Mouse (Mus musculus) kidney, adult 11 months (tissue): ENCODE results near the gene Cux1.
"Not testable (repeated sequence)": the region's sequence is repeated elsewhere in the genome, so short reads cannot be mapped to it uniquely, and the experiment has no call there.

Experiments
- DNase-seq: peaks from one replicate; pipeline ENCODE4 v3.0.0; 2022

Gene Cux1

DNA sequence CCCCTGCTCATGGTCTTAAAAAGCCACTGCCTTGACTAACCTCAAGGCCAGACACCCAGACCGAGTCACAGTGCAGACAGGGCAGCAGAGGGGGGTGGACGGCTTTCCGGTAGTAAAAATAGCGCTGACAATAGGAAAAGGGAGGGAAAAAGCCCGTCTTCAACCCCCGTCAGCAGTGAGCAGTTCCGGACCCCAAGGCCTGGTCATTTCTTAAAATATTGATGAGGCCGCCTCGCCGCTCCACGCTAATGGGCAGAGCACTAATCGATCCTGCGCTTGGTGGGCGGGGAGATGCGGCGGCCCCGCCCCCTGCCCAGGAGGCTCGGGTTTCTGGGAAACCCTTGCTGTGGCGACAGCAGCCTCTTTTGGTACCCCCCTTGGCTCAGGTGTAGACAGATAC lies 329.7 kb downstream of the Cux1 start:
- no peak for DNase-seq

- no peak for DNase-seq
These were observed 330.7 kb downstream of the Cux1 start for GRCm38 (mm10) chr5:136236611-136237010.

GRCm38 (mm10) chr5:136230348-136231035 lies 336.8 kb downstream of the Cux1 start:
- no peak for DNase-seq

GRCm38 (mm10) chr5:136226246-136226876 lies 340.9 kb downstream of the Cux1 start:
- no peak for DNase-seq

DNA sequence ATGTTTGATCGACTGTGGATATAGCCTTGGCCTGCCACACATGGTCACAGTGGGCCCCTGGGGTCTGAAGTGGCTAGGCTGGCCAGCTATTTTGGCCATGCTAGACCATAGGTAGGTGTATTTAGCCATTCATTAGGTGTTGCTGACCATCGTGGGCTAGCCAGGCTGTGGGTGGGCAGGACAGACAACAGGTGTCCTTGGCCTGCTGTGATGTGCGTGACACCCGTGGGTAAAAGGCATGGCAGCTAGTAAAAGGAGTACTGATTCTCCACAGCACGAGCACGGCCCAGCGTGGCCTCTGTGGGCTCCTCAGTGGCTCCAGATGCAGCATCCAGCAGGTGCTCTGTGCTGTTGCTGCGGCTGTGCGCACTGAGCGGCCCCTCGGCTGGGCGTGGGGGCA lies 348.7 kb downstream of the Cux1 start:
- DNase-seq, result no peak

DNA sequence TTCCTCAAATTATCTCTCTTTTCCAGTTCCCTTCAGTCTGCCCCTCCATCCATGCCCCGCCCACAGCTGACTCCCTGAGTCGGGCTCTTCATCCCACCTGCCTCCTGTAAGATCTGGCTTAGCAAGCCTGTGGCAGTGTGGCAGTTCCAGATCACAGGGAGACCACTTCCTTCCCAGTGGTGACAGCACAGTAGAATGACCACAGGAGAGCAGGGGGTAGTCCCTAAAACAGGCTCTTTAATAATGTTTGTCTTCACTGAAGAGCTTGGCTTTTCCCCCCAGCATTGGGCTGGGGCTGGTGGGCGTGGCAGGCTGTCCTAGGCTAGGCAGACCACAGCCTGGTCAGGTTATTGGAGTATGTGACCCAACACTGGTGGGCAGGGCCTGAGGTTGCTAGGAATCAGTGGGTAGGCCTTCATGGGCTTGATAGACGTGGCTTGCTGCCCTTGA lies 349.3 kb downstream of the Cux1 start:
- no peak for DNase-seq

DNA sequence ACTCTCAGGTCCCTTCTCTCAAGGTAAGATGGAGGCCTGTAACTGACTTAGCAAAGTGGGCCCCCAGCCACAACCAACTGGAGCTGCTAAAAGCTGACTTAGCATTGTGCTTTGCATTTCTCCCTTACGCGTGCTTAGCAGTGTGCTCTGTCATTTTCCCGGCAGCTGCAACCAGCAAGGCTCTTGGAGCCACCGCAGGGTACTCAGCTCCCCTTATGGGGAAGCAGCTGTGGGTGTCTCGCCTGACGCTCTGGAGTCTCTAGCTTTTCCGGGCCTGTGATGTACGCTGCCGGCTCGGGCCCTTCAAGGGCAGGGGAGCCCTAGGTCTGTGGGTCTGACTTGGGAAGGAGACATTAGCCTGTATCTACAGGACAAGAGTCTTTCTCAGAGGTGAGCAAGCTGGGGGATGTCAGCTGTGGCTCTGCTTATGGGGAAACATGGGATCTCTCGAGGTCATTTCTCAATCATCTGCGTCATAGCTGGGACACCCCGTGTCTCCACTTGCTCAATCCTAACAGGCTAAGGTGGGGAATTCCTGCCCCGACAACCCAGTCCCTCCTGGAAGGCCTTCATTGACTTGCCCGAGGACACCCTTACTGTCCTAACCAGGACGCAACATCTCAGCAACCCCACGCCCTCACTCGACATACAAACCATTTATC lies 350.2 kb downstream of the Cux1 start:
- DNase-seq, result no peak

GRCm38 (mm10) chr5:136215958-136216357 lies 351.3 kb downstream of the Cux1 start:
- DNase-seq, result no peak

GRCm38 (mm10) chr5:136215211-136215610 lies 352.1 kb downstream of the Cux1 start:
- no peak for DNase-seq

DNA sequence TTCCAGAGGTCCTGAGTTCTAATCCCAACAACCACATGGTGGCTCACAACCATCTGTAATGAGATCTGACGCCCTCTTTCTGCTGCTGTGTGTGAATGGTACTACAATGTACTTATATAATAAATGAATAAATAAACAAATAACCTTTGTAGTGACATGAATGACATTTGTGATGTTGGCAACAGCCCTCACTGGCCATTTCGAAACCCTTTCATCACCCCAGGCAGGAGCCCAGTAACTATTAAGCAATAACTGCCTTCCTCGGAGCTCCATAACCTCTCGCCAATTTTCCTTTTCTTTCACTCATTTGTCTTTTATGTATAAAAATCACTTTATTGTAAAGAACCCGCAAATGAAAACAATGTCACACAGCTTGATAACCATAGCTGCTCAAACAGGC lies 353.6 kb downstream of the Cux1 start:
- no peak for DNase-seq

DNA sequence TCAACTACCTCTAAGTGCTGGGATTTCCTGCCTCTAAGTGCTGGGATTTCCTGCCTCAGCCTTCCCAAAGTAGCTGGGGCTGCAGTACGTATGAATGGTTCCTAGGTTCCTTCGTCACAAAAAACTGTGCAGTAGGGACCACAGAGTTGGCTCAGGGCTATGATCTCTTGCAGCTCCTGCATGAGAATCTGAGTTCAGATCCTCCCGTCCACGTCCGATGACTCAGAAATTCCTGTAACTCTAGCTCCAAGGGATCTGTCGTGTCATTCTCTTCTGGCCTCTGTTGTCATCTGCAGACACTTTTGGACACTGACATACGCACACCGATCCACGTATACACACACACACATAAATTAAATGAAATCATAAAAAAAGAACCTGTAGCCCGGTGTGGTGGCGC lies 354.6 kb downstream of the Cux1 start:
- DNase-seq, result no peak

DNA sequence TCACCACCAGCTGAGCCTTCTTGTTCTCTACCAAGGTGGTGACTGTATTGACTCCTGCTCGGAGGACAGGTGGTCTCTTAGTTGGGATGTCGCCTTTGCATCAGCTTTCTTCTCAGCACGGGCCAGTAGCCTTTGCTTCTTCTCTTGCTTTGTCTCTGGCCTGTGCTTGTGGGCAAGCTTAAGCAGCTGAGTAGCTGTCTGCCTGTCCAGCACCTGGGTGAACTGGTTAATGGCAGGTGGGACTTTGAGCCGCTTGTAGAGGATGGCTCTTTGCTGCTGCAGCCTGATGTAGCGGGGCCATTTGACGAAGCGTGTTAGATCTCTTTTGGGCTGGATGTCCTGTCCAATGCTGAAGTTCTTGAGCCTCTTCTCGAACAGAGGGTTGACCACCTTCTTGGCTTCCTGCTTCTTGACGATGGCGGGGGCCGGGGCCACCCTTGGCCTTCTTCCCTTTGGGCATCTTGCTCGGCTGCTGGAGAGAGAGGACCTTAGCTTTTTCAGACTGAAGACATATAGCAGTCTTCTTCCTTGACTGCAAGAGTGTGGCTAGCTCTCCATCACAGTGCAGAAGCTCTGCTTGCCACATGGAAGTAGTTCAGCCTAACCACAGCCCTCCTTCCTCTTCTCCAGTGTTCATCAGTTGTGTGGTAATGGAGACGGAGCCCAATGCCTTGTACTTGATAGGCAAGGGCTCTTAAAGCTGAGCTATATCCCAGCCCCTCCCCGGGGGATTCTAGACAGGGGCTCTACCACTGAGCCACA lies 355.8 kb downstream of the Cux1 start:
- not testable (repeated sequence) for DNase-seq

GRCm38 (mm10) chr5:136210549-136210948 lies 356.7 kb downstream of the Cux1 start:
- DNase-seq, result no peak

GRCm38 (mm10) chr5:136201832-136202231 lies 365.5 kb downstream of the Cux1 start:
- peak; percentile 50 for DNase-seq

DNA sequence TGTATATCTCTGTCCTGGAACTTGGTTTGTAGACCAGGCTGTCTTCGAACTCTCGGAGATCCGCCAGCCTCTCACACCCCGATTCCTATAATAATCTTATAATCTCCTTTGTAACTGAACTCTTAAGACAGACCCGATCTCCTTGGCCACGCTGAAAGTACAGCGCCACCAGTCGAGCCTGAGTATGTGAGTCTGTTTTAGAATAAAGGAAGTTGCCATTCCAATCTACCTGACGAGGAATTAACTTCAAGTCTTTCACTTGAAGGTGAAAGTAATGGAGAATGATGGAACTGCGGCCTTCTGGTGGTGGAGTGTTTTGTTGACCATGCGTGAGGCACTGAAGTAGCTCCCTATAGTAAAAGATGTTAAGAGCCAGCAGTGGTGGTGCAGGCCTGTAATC lies 367.8 kb downstream of the Cux1 start:
- DNase-seq, result peak; percentile 29

DNA sequence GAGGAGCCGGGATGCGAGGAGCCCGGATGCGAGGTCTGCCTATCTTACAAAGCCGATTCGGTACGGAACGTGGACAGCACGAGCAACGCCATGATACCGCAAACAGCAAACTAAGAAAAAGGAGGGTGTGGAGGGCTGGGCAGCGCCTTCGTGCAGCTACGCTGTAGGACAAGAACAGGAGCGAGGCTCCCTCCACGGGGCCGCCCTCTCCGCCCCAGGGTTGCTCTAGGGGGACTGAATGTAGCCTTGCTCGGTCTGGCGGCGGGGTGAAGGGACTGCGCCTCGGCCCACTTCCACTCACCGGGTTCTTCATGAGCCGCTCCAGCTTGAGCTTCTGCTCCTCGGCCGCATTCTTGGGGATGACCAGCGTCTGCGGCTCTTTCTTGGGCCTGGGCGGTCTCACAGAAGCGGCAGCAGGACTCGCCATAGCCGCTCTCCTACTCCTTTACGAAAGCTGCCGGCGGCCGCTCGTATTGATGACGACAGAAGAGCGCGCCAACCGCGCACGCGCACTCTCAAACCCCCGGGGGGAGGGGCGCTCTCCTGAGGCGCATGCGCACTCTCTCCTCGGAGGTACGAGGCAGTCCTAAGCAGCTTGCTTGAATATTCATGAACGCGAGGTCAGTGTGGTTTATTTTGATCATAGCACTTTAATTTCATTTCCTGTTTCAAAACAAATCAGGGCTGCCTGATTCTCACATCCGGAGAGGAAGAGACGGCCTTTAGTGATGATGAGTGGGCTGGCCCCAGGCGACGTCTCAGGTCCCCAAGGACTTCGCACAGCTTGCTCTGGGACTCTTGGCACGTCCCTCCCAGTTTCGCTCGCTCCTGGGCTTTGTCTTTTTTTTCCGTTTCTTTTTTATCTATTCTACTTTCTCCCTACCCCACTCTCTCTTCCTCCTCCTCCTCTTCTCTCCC lies 368.6 kb downstream of the Cux1 start, which contains the start of gene Prkrip1:
TSS of gene Prkrip1 (minus strand) at position 490 of the 918 bp plus-strand sequence.
- DNase-seq, result peak; percentile 91
